In the genomic region with DNA sequence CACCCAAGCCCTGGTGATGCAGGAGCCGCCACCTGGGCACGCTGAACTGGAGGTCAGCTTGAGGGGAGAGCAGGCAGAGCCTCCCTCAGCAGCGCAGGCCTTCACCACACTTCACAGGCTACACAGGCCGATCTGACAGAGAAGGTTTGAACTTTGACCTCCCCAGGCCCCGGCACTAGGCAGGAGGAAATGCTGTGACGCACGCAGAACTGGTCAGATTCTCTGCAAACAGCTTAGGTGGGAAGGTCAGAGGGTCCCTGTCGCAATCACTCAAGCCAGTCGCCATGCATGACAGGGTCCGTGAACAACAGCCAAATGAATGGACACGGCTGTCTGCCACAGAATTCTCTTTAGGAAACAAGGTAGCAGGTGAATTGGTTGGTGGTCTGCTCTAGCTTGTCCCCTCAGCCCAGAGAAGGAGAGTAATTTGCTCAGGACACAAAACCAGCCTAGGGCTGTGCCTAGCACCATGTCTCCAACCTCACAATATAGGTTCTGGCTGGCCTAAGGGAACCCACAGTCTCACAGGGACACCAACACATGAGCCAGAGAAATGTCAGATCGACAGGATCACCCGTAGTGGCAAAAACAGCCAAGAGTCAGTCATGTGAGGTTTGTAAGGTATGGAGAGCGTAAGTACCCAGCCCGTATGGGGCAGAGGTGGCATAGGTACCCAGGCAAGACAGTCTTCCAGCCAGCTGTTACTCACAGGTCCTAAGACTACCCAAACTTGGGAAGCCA, we compare ENCODE assay signal across 15 mouse cellular contexts.
DNase-seq lines count a peak whose midpoint lies in the region; ATAC-seq and TF ChIP-seq lines count a peak whose summit lies in the region.
"Had no signal": no experiment of that assay in that cellular context is flagged by ENCODE, and none has a peak within 500 bp of the region (broad histone marks: within the 10 kb centered on the region; RNA-seq: fewer than 3 reads in every experiment).

No protein-coding gene starts in this region.

- H3K4me1 ChIP-seq in heart, embryonic 13.5 days, result peaks cover 58% of the 10 kb centered on the region
- peaks cover 31% of the 10 kb centered on the region for H3K4me1 ChIP-seq in embryonic facial prominence, embryonic 10.5 days
- H3K4me1 ChIP-seq in kidney, postnatal 0 days (replicated peaks; ENCODE audit: insufficient read depth, low read length), result peaks cover 46% of the 10 kb centered on the region
- H3K4me1 ChIP-seq in liver, embryonic 15.5 days (replicated peaks), result peaks cover 23% of the 10 kb centered on the region; the same call in 1 of the 2 replicates
- H3K4me1 ChIP-seq: neural tube, embryonic 12.5 days had no signal

- H3K27ac ChIP-seq in heart, embryonic 13.5 days (replicated peaks), result 0 out of 2 replicates have a peak overlapping the region, but pooled peaks have one; percentile 17
- no peak overlapping the region for H3K27ac ChIP-seq in embryonic facial prominence, embryonic 10.5 days (replicated peaks)
- peak overlapping the region; percentile 94 for H3K27ac ChIP-seq in kidney, postnatal 0 days
- H3K27ac ChIP-seq in liver, embryonic 15.5 days (replicated peaks), result no peak overlapping the region; the same call in 1 of the 2 replicates
- H3K27ac ChIP-seq: neural tube, embryonic 12.5 days; stomach, embryonic 15.5 days had no signal

- no peak for DNase-seq in heart, adult 9 months (ENCODE audit: low spot score in 2 of 2)
- peak; percentile 43 for DNase-seq in embryonic facial prominence, embryonic 10.5 days (ENCODE audit: low spot score)
- peak; percentile 74 for DNase-seq in kidney, postnatal 0 days (ENCODE audit: low spot score)
- DNase-seq in frontal cortex, postnatal 14 days (ENCODE audit: low spot score in 2 of 2), result no peak
- DNase-seq in right cerebral cortex, postnatal 10 days (ENCODE audit: low spot score in 2 of 2), result no peak
- DNase-seq: gastrocnemius, postnatal 10 days; heart, postnatal 36 days; right cerebral cortex, postnatal 4 days had no signal

- ATAC-seq in heart, embryonic 13.5 days (ENCODE audit: extremely low read depth, insufficient number of reproducible peaks, low FRiP score, low TSS enrichment), result no peak
- peak; percentile 86 for ATAC-seq in kidney, postnatal 0 days (replicated peaks; ENCODE audit: low FRiP score, low read depth)
- ATAC-seq in liver, embryonic 15.5 days (ENCODE audit: insufficient read depth), result peak; percentile 66
- no peak for ATAC-seq in megakaryocyte, adult 5-6 weeks (ENCODE audit: poor library complexity, severe bottlenecking)

- 73% methylated on average over 15 of the region's 15 CpGs for WGBS in heart, embryonic 13.5 days
- 45% methylated on average over 15 of the region's 15 CpGs for WGBS in embryonic facial prominence, embryonic 10.5 days
- WGBS in kidney, postnatal 0 days, result 35% methylated on average over 15 of the region's 15 CpGs
- 66% methylated on average over 15 of the region's 15 CpGs for WGBS in liver, embryonic 15.5 days (ENCODE audit: insufficient replicate concordance)

- H3K27me3 ChIP-seq in heart, embryonic 13.5 days (replicated peaks), result no peaks in the 10 kb centered on the region
- H3K27me3 ChIP-seq in embryonic facial prominence, embryonic 10.5 days (replicated peaks; ENCODE audit: low read depth, poor library complexity, severe bottlenecking), result no peaks in the 10 kb centered on the region
- H3K27me3 ChIP-seq in kidney, postnatal 0 days (ENCODE audit: insufficient read depth, low read length), result no peaks in the 10 kb centered on the region
- no peaks in the 10 kb centered on the region for H3K27me3 ChIP-seq in liver, embryonic 15.5 days
- H3K27me3 ChIP-seq: lung, embryonic 15.5 days; neural tube, embryonic 12.5 days; stomach, embryonic 15.5 days had no signal

- TF ChIP-seq CTCF in kidney, postnatal 0 days (IDR thresholded peaks at IDR 0.05; ENCODE audit: low read depth), result no peak

- no peak overlapping the region for H3K4me2 ChIP-seq in heart, embryonic 13.5 days
- 0 out of 2 replicates have a peak overlapping the region, but pooled peaks have one; percentile 25 for H3K4me2 ChIP-seq in kidney, postnatal 0 days (ENCODE audit: low read length)
- no peak overlapping the region for H3K4me2 ChIP-seq in liver, embryonic 15.5 days
- H3K4me2 ChIP-seq: lung, embryonic 15.5 days; midbrain, embryonic 11.5 days; neural tube, embryonic 12.5 days; stomach, embryonic 15.5 days had no signal

- H3K36me3 ChIP-seq in heart, embryonic 13.5 days, result peaks cover 97% of the 10 kb centered on the region
- peaks cover 45% of the 10 kb centered on the region for H3K36me3 ChIP-seq in embryonic facial prominence, embryonic 10.5 days (replicated peaks)
- peaks cover 34% of the 10 kb centered on the region for H3K36me3 ChIP-seq in kidney, postnatal 0 days (ENCODE audit: insufficient read depth, low read length)
- peaks cover 36% of the 10 kb centered on the region for H3K36me3 ChIP-seq in liver, embryonic 15.5 days (replicated peaks)

- H3K4me3 ChIP-seq in heart, embryonic 13.5 days, result no peak overlapping the region
- no peak overlapping the region for H3K4me3 ChIP-seq in embryonic facial prominence, embryonic 10.5 days
- no peak overlapping the region for H3K4me3 ChIP-seq in kidney, postnatal 0 days (replicated peaks; ENCODE audit: low read depth, low read length)
- H3K4me3 ChIP-seq in liver, embryonic 15.5 days (replicated peaks), result no peak overlapping the region
- H3K4me3 ChIP-seq: lung, embryonic 15.5 days; neural tube, embryonic 12.5 days; stomach, embryonic 15.5 days had no signal

- no peaks in the 10 kb centered on the region for H3K9me3 ChIP-seq in heart, embryonic 13.5 days
- H3K9me3 ChIP-seq in embryonic facial prominence, embryonic 10.5 days, result no peaks in the 10 kb centered on the region
- H3K9me3 ChIP-seq in kidney, postnatal 0 days (replicated peaks; ENCODE audit: low read length), result no peaks in the 10 kb centered on the region
- no peaks in the 10 kb centered on the region for H3K9me3 ChIP-seq in liver, embryonic 15.5 days (replicated peaks)
- H3K9me3 ChIP-seq: lung, embryonic 15.5 days; neural tube, embryonic 12.5 days; stomach, embryonic 15.5 days had no signal

- no peak overlapping the region for H3K9ac ChIP-seq in heart, embryonic 13.5 days
- H3K9ac ChIP-seq in kidney, postnatal 0 days (ENCODE audit: low read depth, low read length), result 0 out of 2 replicates have a peak overlapping the region, but pooled peaks have one; percentile 9
- no peak overlapping the region for H3K9ac ChIP-seq in liver, embryonic 15.5 days
- H3K9ac ChIP-seq: lung, embryonic 15.5 days; neural tube, embryonic 12.5 days; stomach, embryonic 15.5 days had no signal

Comparison
In these comparisons a context has a peak if more than half of its experiments do, and no peak if none do; other contexts are left out.
1. ATAC-seq: peak in kidney, postnatal 0 days (single experiment) and liver, embryonic 15.5 days (single experiment); none in heart, embryonic 13.5 days (single experiment) and megakaryocyte, adult 5-6 weeks (single experiment).
2. H3K27ac ChIP-seq: peak in heart, embryonic 13.5 days (single experiment) and kidney, postnatal 0 days (single experiment); none in embryonic facial prominence, embryonic 10.5 days (single experiment) and liver, embryonic 15.5 days (single experiment).
3. DNase-seq: peak in embryonic facial prominence, embryonic 10.5 days (single experiment) and kidney, postnatal 0 days (single experiment); none in heart, adult 9 months (0 of 2), frontal cortex, postnatal 14 days (0 of 2) and right cerebral cortex, postnatal 10 days (0 of 2).